Mouse (Mus musculus): ENCODE data around the gene Tm9sf2. TPM values are rescaled to one million over a fixed set of nuclear protein-coding genes. Genes with fewer than 3 reads are reported as not detected.
A peak's percentile ranks its signal among the peaks of the same experiment; 100 is the strongest.

Gene Tm9sf2
- polyA plus RNA-seq, 1 experiment from 2014 or later, result 180 TPM

DNA sequence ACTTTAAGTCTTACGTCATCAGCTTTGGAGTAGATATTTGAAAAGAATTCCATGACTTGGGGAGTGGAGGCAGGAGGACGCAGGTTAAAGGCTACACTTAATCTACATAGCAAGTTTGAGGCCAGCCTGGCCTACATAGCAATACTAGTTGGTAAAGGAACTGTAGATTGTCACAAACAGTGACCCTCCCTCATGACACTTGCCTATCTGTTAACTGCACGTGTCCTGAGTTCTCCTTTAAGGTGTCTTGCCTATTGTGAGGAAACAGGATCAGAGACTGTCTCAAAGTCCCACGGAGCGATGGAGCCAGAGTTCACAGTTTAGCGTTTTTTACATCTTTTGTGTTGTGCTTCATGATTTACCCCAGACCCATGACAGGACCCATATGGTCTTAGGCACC, 75.4 kb downstream of the Tm9sf2 start:
- Histone ChIP-seq H3K36me3 (no peaks in the 10 kb centered on the region), H3K9me3 (replicated peaks) (no peaks in the 10 kb centered on the region), H3K4me1 (no peaks in the 10 kb centered on the region; the same call in 1 of the 2 replicates), H3K27ac (no peak overlapping the region), H3K9ac (no peak overlapping the region), H3K4me2 (peak overlapping the region; percentile 71), H3K27me3 (0 out of 2 replicates have a peak, but pooled peaks cover 2% of the 10 kb centered on the region), H3K4me3 (replicated peaks) (peak overlapping the region; percentile 74)
- 76% methylated on average over 6 of the region's 6 CpGs for WGBS
- no peak for ATAC-seq (replicated peaks; ENCODE audit: low FRiP score)

DNA sequence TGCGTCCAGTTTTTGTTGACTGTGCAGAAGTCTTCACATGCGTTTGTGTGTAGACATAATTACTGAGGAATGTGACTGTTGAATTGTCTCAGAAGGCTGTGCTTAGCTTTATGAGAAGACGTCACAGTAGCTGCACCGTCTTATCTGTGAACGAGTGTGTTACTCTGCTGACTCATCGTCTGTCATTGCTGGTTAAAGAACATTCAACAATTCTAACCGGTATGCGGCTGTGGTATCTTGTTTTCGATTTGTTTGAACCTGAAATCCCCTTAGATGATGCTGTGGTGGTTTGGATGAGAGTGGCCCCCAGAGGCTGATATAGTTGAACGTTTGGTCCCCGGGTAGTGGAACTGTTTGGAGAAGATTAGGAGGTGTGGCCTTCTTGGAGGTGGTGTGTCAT, 77.1 kb downstream of the Tm9sf2 start:
- H3K9ac ChIP-seq, result no peak overlapping the region
- no peaks in the 10 kb centered on the region; the same call in 1 of the 2 replicates for H3K4me1 ChIP-seq
- H3K36me3 ChIP-seq, result no peaks in the 10 kb centered on the region
- H3K9me3 ChIP-seq (replicated peaks), result no peaks in the 10 kb centered on the region
- H3K27me3 ChIP-seq, result no peaks in the 10 kb centered on the region
- no peak overlapping the region for H3K4me3 ChIP-seq (replicated peaks)
- WGBS, result 88% methylated on average over 11 of the region's 11 CpGs
- H3K4me2 ChIP-seq, result no peak overlapping the region
- no peak for ATAC-seq (replicated peaks; ENCODE audit: low FRiP score)
- H3K27ac ChIP-seq, result no peak overlapping the region

GRCm38 (mm10) chr14:122188250-122188649, 81.4 kb downstream of the Tm9sf2 start:
- H3K36me3 ChIP-seq, result no peaks in the 10 kb centered on the region
- H3K9me3 ChIP-seq (replicated peaks), result no peaks in the 10 kb centered on the region
- H3K27me3 ChIP-seq, result no peaks in the 10 kb centered on the region
- 69% methylated on average over 5 of the region's 5 CpGs for WGBS
- H3K4me3 ChIP-seq (replicated peaks), result no peak overlapping the region
- no peaks in the 10 kb centered on the region for H3K4me1 ChIP-seq
- H3K9ac ChIP-seq, result no peak overlapping the region
- H3K4me2 ChIP-seq, result no peak overlapping the region
- no peak overlapping the region for H3K27ac ChIP-seq
- ATAC-seq (replicated peaks; ENCODE audit: low FRiP score), result no peak

DNA sequence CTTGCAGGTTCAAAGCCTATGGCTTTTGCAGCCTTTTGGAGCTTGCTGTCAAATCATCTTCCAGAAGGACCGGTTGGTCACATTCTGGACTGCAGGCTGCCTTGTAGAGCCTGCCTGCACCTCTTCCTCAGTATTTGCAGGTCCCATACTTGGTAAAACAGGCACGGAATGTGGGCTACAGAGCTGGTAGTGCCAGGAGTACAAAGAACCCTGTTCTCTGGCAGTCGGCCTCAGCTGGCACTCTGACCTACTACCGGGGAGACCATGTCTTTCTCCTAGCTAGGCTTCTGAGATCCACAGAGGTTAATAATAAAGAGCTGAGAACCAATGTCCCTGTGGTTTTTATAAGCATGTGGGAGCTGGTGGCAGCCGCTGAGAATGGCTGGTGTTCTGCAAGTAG, 83.1 kb downstream of the Tm9sf2 start:
- no peak overlapping the region for H3K4me3 ChIP-seq (replicated peaks)
- H3K9ac ChIP-seq, result no peak overlapping the region
- ATAC-seq (replicated peaks; ENCODE audit: low FRiP score), result no peak
- no peak overlapping the region for H3K27ac ChIP-seq
- WGBS, result 80% methylated on average over 5 of the region's 5 CpGs
- H3K36me3 ChIP-seq, result no peaks in the 10 kb centered on the region
- no peaks in the 10 kb centered on the region for H3K27me3 ChIP-seq
- H3K4me1 ChIP-seq, result no peaks in the 10 kb centered on the region
- no peaks in the 10 kb centered on the region for H3K9me3 ChIP-seq (replicated peaks)
- H3K4me2 ChIP-seq, result no peak overlapping the region

- no peaks in the 10 kb centered on the region for H3K4me1 ChIP-seq
- no peak overlapping the region for H3K9ac ChIP-seq
- no peaks in the 10 kb centered on the region for H3K27me3 ChIP-seq
- no peak overlapping the region for H3K4me2 ChIP-seq
- WGBS, result 34% methylated on average over 2 of the region's 2 CpGs
- no peaks in the 10 kb centered on the region for H3K9me3 ChIP-seq (replicated peaks)
- no peaks in the 10 kb centered on the region for H3K36me3 ChIP-seq
- H3K4me3 ChIP-seq (replicated peaks), result no peak overlapping the region
- no peak overlapping the region for H3K27ac ChIP-seq
- no peak for ATAC-seq (replicated peaks; ENCODE audit: low FRiP score)
These were observed 83.7 kb downstream of the Tm9sf2 start for GRCm38 (mm10) chr14:122190527-122190926.

GRCm38 (mm10) chr14:122190941-122191510, 84.2 kb downstream of the Tm9sf2 start:
- no peaks in the 10 kb centered on the region for H3K9me3 ChIP-seq (replicated peaks)
- no peak overlapping the region for H3K4me2 ChIP-seq
- no peaks in the 10 kb centered on the region for H3K27me3 ChIP-seq
- H3K27ac ChIP-seq, result no peak overlapping the region
- H3K4me1 ChIP-seq, result no peaks in the 10 kb centered on the region
- H3K9ac ChIP-seq, result no peak overlapping the region
- H3K36me3 ChIP-seq, result no peaks in the 10 kb centered on the region
- H3K4me3 ChIP-seq (replicated peaks), result no peak overlapping the region
- ATAC-seq (replicated peaks; ENCODE audit: low FRiP score), result peak; percentile 49; the same call in 1 of the 2 replicates
- 17% methylated on average over 7 of the region's 7 CpGs for WGBS

GRCm38 (mm10) chr14:122194630-122195029, 87.8 kb downstream of the Tm9sf2 start:
- WGBS, result 96% methylated on average over 8 of the region's 8 CpGs
- no peak overlapping the region for H3K9ac ChIP-seq
- H3K4me1 ChIP-seq, result no peaks in the 10 kb centered on the region
- H3K4me2 ChIP-seq, result no peak overlapping the region
- H3K27me3 ChIP-seq, result no peaks in the 10 kb centered on the region
- H3K4me3 ChIP-seq (replicated peaks), result no peak overlapping the region
- H3K36me3 ChIP-seq, result no peaks in the 10 kb centered on the region
- H3K27ac ChIP-seq, result no peak overlapping the region
- ATAC-seq (replicated peaks; ENCODE audit: low FRiP score), result no peak
- no peaks in the 10 kb centered on the region for H3K9me3 ChIP-seq (replicated peaks)

DNA sequence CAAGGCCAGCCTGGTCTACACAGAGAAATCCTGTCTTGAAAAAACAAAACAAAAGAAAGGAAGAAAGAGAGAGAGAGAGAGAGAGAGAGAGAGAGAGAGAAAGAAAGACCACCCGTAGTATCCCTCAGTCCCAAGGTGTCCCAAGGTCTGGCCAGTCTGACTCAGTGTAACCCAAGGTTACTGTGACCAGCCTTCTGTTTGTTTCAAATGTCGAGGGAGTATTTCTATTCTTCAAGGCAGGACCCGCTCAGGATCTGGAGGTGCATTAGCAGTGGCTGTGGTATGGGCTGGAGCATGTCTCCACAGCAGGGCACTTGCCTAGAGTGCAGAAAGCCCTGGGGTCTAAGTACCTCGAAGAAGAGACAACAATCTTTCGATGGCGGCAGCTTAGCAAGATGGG, 90.0 kb downstream of the Tm9sf2 start:
- ATAC-seq (replicated peaks; ENCODE audit: low FRiP score), result no peak
- Histone ChIP-seq H3K9me3 (replicated peaks) (no peaks in the 10 kb centered on the region), H3K4me3 (replicated peaks) (no peak overlapping the region), H3K36me3 (no peaks in the 10 kb centered on the region), H3K4me2 (no peak overlapping the region), H3K27me3 (no peaks in the 10 kb centered on the region), H3K4me1 (no peaks in the 10 kb centered on the region), H3K9ac (no peak overlapping the region), H3K27ac (no peak overlapping the region)
- WGBS, result 82% methylated on average over 6 of the region's 6 CpGs

DNA sequence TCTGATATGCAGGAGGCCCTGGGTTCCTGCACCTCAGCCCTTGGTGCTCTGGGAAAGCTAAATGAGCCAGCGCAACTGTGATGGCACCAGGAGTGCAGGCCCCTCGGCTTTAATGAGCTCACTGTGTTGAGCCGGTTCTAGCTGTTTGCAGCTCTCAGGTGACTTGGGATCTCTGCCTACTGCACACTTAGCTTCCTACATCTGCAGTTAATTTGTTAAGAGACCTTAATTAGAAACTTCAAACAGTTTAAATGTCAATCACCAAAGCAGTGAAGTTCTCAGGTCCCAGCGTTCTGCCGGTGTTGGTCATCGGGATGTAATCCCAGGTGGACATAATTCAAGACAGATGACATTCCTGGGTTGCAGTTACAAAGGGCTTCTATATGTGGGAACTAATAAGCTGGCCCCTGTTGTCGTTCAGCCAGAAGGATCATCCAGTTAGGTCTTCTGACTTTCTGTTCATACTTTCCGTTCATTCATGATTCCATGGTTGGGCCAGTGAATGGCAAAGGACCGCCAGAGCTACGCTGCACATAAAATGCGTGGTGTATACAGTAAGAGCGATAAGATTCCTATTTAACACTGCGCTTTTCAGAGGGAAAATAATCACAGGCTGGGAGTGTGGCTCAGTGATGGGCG, 93.5 kb downstream of the Tm9sf2 start:
- no peak for ATAC-seq (replicated peaks; ENCODE audit: low FRiP score)
- Histone ChIP-seq H3K4me3 (replicated peaks) (no peak overlapping the region), H3K4me2 (no peak overlapping the region), H3K27me3 (no peaks in the 10 kb centered on the region), H3K9ac (no peak overlapping the region), H3K9me3 (replicated peaks) (no peaks in the 10 kb centered on the region), H3K27ac (no peak overlapping the region), H3K36me3 (no peaks in the 10 kb centered on the region), H3K4me1 (no peaks in the 10 kb centered on the region)
- 67% methylated on average over 14 of the region's 14 CpGs for WGBS

- H3K4me1 ChIP-seq, result no peaks in the 10 kb centered on the region
- no peak overlapping the region for H3K27ac ChIP-seq
- no peak overlapping the region for H3K4me2 ChIP-seq
- no peaks in the 10 kb centered on the region for H3K9me3 ChIP-seq (replicated peaks)
- no peaks in the 10 kb centered on the region for H3K36me3 ChIP-seq
- H3K27me3 ChIP-seq, result no peaks in the 10 kb centered on the region
- 69% methylated on average over 5 of the region's 5 CpGs for WGBS
- H3K4me3 ChIP-seq (replicated peaks), result no peak overlapping the region
- ATAC-seq (replicated peaks; ENCODE audit: low FRiP score), result no peak
- H3K9ac ChIP-seq, result no peak overlapping the region
These were observed 102.3 kb downstream of the Tm9sf2 start for GRCm38 (mm10) chr14:122209177-122209576.

All from kidney, embryonic 15.5 days (tissue).